Mouse (Mus musculus) hindlimb bud, embryonic 11.5 days (tissue): ENCODE measurements around the gene Tubg2.
"Not testable (repeated sequence)": the region's sequence is repeated elsewhere in the genome, so short reads cannot be mapped to it uniquely, and the experiment has no call there.

Experiments used
- DNase-seq: peaks from one replicate; pipeline ENCODE4 v3.0.0-alpha.2; 2012; ENCODE audit warnings: low read depth, low spot score; ENCODE audit errors: extremely low spot score

Gene Tubg2

GRCm38 (mm10) chr11:101155728-101156371, at the start of gene Tubg2:
TSS of gene Tubg2 (plus strand) at chr11:101155907.
- DNase-seq, result no peak

GRCm38 (mm10) chr11:101109351-101109750, 46.4 kb upstream of the Tubg2 start:
- DNase-seq, result no peak

GRCm38 (mm10) chr11:101110708-101111107, 45.0 kb upstream of the Tubg2 start:
- no peak for DNase-seq

- no peak for DNase-seq
Measured at GRCm38 (mm10) chr11:101111178-101111577, 44.5 kb upstream of the Tubg2 start.

DNA sequence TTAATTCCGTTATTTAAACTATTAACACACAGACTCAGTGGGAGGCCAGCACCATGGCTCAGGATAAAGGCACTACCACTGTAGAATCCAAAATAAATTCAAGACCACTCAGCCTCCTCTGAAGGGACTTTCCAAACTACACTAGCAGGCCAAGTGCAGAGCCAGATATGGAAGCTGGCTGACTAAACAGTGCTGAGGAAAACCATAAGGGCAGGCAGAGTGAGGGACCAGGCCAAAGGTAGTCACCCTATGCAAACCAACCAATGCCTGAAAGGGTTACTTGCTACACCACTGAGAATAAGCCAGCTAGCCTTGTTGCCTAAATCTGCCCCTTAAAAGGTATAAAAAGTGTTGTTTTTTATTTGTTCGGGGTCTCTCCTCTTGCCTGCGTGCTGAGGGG, 43.5 kb upstream of the Tubg2 start:
- DNase-seq, result no peak

GRCm38 (mm10) chr11:101115564-101115963, 40.1 kb upstream of the Tubg2 start:
- no peak for DNase-seq

GRCm38 (mm10) chr11:101118105-101118504, 37.6 kb upstream of the Tubg2 start:
- DNase-seq, result no peak

DNA sequence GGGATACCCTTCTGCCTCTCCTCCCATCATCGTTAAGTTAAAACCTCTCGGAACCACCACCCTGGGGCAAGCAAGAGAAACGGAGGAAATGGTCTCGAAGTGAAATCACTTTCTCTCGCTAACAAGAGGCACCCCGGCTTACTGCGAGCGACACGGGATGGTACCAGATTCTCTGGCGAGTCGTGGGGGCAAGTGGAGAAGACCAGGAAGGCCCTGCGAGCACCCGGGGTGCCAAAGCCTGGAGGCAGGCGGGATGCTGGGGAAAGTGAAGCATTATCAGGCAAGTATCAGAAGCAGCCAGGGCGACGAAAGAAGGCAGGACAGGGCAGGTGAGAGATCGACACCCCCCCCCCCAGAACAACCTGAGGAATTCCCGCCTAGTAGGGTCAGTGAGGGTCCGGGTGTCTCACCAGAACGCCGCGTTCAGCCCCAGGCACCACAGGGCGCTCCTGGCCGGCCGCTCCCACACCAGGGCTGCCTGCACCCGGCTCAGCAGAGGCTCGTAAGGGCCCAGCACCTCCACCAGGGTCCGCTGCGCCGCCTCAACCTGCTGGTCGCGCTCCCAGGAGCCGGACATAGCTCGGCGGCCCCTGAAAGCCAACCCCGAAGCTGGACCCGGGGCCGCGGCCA, 36.5 kb upstream of the Tubg2 start:
- no peak for DNase-seq

GRCm38 (mm10) chr11:101119761-101120544, 35.8 kb upstream of the Tubg2 start, which contains the start of the genes Retreg3 and Tubg1:
TSS of gene Retreg3 (minus strand) at chr11:101119893.
TSS of gene Tubg1 (plus strand) at chr11:101119938.
- peak; percentile 99 for DNase-seq

DNA sequence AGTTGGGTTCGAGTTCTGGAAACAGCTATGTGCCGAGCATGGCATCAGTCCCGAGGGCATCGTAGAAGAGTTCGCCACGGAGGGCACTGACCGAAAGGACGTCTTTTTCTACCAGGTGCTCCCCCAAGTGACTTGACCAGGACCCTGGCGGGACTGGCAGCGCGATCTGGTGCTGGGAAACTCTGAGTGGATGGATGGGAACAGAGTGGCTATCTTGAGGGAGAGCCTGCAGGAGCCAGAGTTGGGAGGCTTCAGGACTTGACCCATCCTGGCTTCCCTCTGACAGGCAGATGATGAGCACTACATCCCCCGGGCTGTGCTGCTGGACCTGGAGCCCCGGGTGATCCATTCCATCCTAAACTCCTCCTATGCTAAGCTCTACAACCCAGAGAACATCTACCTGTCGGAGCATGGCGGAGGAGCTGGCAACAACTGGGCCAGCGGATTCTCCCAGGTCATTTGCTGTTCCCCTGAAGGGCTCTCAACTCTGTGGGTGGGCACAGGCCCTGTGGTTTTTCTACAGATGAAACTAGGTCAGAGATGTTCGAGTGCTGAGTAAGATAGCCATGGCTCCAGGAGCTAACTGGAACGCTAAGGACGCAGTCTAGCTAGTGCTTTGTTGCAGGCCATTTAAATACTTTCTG, 35.0 kb upstream of the Tubg2 start:
- no peak for DNase-seq

GRCm38 (mm10) chr11:101124494-101124893, 31.2 kb upstream of the Tubg2 start:
- DNase-seq, result not testable (repeated sequence)

GRCm38 (mm10) chr11:101125008-101125407, 30.7 kb upstream of the Tubg2 start:
- DNase-seq, result not testable (repeated sequence)

DNA sequence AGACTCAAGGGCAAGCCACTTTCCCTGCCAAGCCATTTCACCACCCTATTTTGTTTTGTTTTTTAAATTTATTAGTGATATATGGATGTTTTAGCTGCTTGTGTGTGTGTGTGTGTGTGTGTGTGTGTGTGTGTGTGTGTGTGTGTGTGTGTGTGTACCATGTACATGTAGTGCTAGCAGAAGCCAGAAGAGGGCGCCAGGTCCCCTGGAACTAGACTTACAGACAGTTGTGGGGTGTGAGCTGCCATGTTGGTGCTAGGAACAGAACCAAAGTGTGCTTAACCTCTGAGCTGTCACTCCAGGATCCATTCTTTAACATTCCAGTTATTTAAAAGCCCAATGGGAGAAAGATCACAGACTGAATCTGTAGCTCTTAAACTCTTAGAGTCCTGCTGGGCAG, 28.6 kb upstream of the Tubg2 start:
- no peak for DNase-seq

- no peak for DNase-seq
Measured at GRCm38 (mm10) chr11:101128996-101129577, 26.6 kb upstream of the Tubg2 start.

- DNase-seq, result no peak
Measured at GRCm38 (mm10) chr11:101130056-101130756, 25.5 kb upstream of the Tubg2 start.

- no peak for DNase-seq
Measured at GRCm38 (mm10) chr11:101131187-101131586, 24.5 kb upstream of the Tubg2 start.

GRCm38 (mm10) chr11:101131701-101132100, 24.0 kb upstream of the Tubg2 start:
- no peak for DNase-seq

DNA sequence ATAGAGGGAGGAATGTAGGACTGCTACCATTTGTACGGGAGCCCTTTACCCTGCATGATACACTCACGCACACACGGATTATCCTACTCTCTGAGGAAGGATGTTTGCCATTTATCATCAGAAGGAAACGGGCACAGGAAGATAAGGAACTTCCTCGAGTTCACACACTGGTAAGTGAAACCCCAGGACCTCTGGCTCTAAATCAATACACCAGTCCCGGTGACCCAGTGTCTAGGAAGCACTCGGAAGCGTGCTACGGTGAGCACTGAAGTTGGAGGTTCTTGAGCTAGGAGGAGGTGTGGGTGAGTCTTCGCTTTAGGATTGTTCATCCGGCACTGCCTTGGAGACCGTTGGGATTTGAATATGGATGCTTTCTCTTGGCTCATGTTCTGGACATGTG, 22.7 kb upstream of the Tubg2 start:
- DNase-seq, result no peak

- no peak for DNase-seq
Measured at GRCm38 (mm10) chr11:101134217-101134865, 21.4 kb upstream of the Tubg2 start.

GRCm38 (mm10) chr11:101137000-101137399, 18.7 kb upstream of the Tubg2 start:
- no peak for DNase-seq
